Mouse (Mus musculus) E14TG2a.4 (cell line): ENCODE measurements around the gene Sox5.

Experiments used
- H3K27me3 ChIP-seq: 2 replicates; pipeline ENCODE4 v1.6.1; 2014; ENCODE audit warnings: low read length, control low read depth; ENCODE audit not compliant: insufficient read depth
- H3K36me3 ChIP-seq: 2 replicates; pipeline ENCODE4 v1.6.1; 2014; ENCODE audit warnings: low read length, control low read depth; ENCODE audit not compliant: insufficient read depth
- H3K4me1 ChIP-seq: replicated peaks from 2 replicates; pipeline ENCODE4 v1.6.1; 2014; ENCODE audit warnings: low read depth, low read length, control low read depth
- H3K4me3 ChIP-seq: replicated peaks from 2 replicates; pipeline ENCODE4 v1.5.1; 2014; ENCODE audit warnings: mild to moderate bottlenecking, low read length
- H3K9me3 ChIP-seq: 2 replicates; pipeline ENCODE4 v1.6.1; 2014; ENCODE audit warnings: low read length, control low read depth
- CTCF ChIP-seq: conservative IDR thresholded peaks from 2 replicates; pipeline ENCODE4 v1.5.1; 2014; ENCODE audit warnings: low read length
- NANOG ChIP-seq: IDR thresholded peaks from 2 replicates; pipeline ENCODE4 v1.6.1; 2014; ENCODE audit warnings: borderline replicate concordance, low read length, mixed read lengths
- POU5F1 ChIP-seq: IDR thresholded peaks from 2 replicates; pipeline ENCODE4 v1.6.1; 2014; ENCODE audit warnings: low read length, borderline replicate concordance

The Sox5 gene

GRCm38 (mm10) chr6:144814931-144815364 lies 33.2 kb upstream of the Sox5 start:
- H3K27me3 ChIP-seq, result 0 out of 2 replicates have a peak, but pooled peaks cover 4% of the 10 kb centered on the region
- no peak overlapping the region for H3K4me3 ChIP-seq
- no peaks in the 10 kb centered on the region for H3K4me1 ChIP-seq
- H3K9me3 ChIP-seq, result no peaks in the 10 kb centered on the region
- peak; percentile 49 for TF ChIP-seq CTCF
- no peak for TF ChIP-seq POU5F1
- TF ChIP-seq NANOG, result no peak
- no peaks in the 10 kb centered on the region for H3K36me3 ChIP-seq

DNA sequence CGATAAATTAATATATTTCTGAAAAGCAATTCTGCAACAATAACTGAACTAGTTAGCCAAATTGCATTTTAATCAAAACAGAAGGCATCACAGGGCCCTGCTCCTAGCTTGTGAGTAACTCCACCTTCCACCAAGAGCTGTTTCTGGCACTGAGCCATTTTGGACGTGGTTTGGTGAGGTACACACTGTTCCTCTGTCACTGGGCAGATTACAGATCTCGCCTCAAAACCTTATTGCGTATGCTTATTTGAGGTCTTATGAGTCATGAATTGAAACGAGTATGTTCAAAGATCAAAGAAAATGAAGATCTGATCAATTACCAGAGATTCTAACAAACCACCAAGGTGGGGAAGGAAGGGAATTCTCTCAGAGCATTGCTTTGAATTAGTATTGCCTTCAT lies 22.5 kb upstream of the Sox5 start:
- Histone ChIP-seq H3K4me1 (no peaks in the 10 kb centered on the region), H3K9me3 (peaks cover 12% of the 10 kb centered on the region), H3K4me3 (no peak overlapping the region), H3K27me3 (no peaks in the 10 kb centered on the region), H3K36me3 (no peaks in the 10 kb centered on the region)
- no peak for TF ChIP-seq POU5F1
- no peak for TF ChIP-seq CTCF
- no peak for TF ChIP-seq NANOG

GRCm38 (mm10) chr6:144803063-144803462 lies 21.3 kb upstream of the Sox5 start:
- H3K4me3 ChIP-seq, result no peak overlapping the region
- H3K4me1 ChIP-seq, result no peaks in the 10 kb centered on the region
- no peak for TF ChIP-seq NANOG
- no peak for TF ChIP-seq POU5F1
- H3K36me3 ChIP-seq, result no peaks in the 10 kb centered on the region
- H3K9me3 ChIP-seq, result peaks cover 12% of the 10 kb centered on the region
- no peaks in the 10 kb centered on the region for H3K27me3 ChIP-seq

DNA sequence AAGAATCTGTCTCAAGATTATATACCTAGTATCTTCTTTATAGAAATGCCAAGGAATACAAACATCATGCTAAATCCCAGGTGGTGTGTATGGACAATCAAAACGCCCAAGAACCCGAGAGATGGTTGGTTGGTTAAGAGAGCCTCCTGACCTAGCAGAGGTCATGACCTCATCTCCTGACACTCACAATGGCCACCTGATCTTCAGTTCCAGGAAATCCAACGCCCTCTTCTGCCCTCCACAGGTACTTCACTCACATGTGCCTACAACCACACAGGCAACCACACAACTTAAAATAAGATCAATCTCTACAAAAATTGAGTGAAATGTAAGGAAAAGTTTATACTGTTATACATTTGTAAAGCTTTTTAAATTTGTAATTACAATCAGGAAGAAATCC lies 12.6 kb upstream of the Sox5 start:
- Histone ChIP-seq H3K9me3 (0 out of 2 replicates have a peak, but pooled peaks cover 4% of the 10 kb centered on the region), H3K27me3 (no peaks in the 10 kb centered on the region), H3K36me3 (no peaks in the 10 kb centered on the region), H3K4me1 (peaks cover 26% of the 10 kb centered on the region), H3K4me3 (no peak overlapping the region)
- TF ChIP-seq NANOG (no peak), CTCF (peak; percentile 9; the same call in 1 of the 2 replicates)

GRCm38 (mm10) chr6:144792871-144793270 lies 11.1 kb upstream of the Sox5 start:
- Histone ChIP-seq H3K4me3 (no peak overlapping the region), H3K27me3 (no peaks in the 10 kb centered on the region), H3K4me1 (peaks cover 26% of the 10 kb centered on the region), H3K36me3 (no peaks in the 10 kb centered on the region), H3K9me3 (0 out of 2 replicates have a peak, but pooled peaks cover 4% of the 10 kb centered on the region)
- TF ChIP-seq NANOG (no peak), POU5F1 (no peak), CTCF (no peak)

GRCm38 (mm10) chr6:144783295-144783694 lies 1.5 kb upstream of the Sox5 start:
- TF ChIP-seq CTCF, result no peak
- TF ChIP-seq NANOG, result no peak
- TF ChIP-seq POU5F1, result no peak
- H3K9me3 ChIP-seq, result no peaks in the 10 kb centered on the region
- peaks cover 22% of the 10 kb centered on the region for H3K4me1 ChIP-seq
- no peaks in the 10 kb centered on the region for H3K36me3 ChIP-seq
- peaks cover 58% of the 10 kb centered on the region for H3K27me3 ChIP-seq
- peak overlapping the region; percentile 78 for H3K4me3 ChIP-seq

GRCm38 (mm10) chr6:144782866-144783265 lies 1.1 kb upstream of the Sox5 start:
- peaks cover 58% of the 10 kb centered on the region for H3K27me3 ChIP-seq
- peaks cover 22% of the 10 kb centered on the region for H3K4me1 ChIP-seq
- no peaks in the 10 kb centered on the region for H3K36me3 ChIP-seq
- peak overlapping the region; percentile 78 for H3K4me3 ChIP-seq
- TF ChIP-seq POU5F1 (no peak), CTCF (no peak), NANOG (no peak)
- no peaks in the 10 kb centered on the region for H3K9me3 ChIP-seq

GRCm38 (mm10) chr6:144782031-144782857 lies 467 bp upstream of the Sox5 start:
- Histone ChIP-seq H3K4me1 (peaks cover 22% of the 10 kb centered on the region), H3K27me3 (peaks cover 60% of the 10 kb centered on the region), H3K36me3 (no peaks in the 10 kb centered on the region), H3K4me3 (peak overlapping the region; percentile 78), H3K9me3 (no peaks in the 10 kb centered on the region)
- TF ChIP-seq NANOG (no peak), CTCF (no peak), POU5F1 (no peak)

- TF ChIP-seq POU5F1, result no peak
- no peak for TF ChIP-seq CTCF
- no peak for TF ChIP-seq NANOG
- peaks cover 22% of the 10 kb centered on the region for H3K4me1 ChIP-seq
- H3K4me3 ChIP-seq, result peak overlapping the region; percentile 78
- H3K9me3 ChIP-seq, result no peaks in the 10 kb centered on the region
- no peaks in the 10 kb centered on the region for H3K36me3 ChIP-seq
- peaks cover 69% of the 10 kb centered on the region for H3K27me3 ChIP-seq
These were observed 1.0 kb downstream of the Sox5 start for GRCm38 (mm10) chr6:144780608-144781285.
